Mouse (Mus musculus) testis, adult 2 months (tissue): ENCODE results near the gene Fgf22. TPM values are rescaled to one million over a fixed set of nuclear protein-coding genes. Genes with fewer than 3 reads are reported as not detected.

Experiments used
- H3K27ac ChIP-seq: fragments of 200-500 bp; 2 replicates; pipeline ENCODE4 v1.5.1; 2012; ENCODE audit warnings: low read depth, low read length; ENCODE audit not compliant: control insufficient read depth, insufficient read depth
- H3K27me3 ChIP-seq: fragments of 200-500 bp; 2 replicates; pipeline ENCODE4 v1.6.1; 2012; ENCODE audit warnings: mild to moderate bottlenecking, low read length, moderate library complexity; ENCODE audit not compliant: control insufficient read depth, insufficient read depth
- H3K36me3 ChIP-seq: fragments of 200-500 bp; 2 replicates; pipeline ENCODE4 v1.6.1; 2012; ENCODE audit warnings: mild to moderate bottlenecking, low read length; ENCODE audit not compliant: control insufficient read depth, insufficient read depth
- H3K4me1 ChIP-seq: fragments of 200-500 bp; 2 replicates; pipeline ENCODE4 v1.6.1; 2012; ENCODE audit warnings: low read length; ENCODE audit not compliant: control insufficient read depth, insufficient read depth
- H3K4me3 ChIP-seq: fragments of 200-500 bp; 2 replicates; pipeline ENCODE4 v1.5.1; 2012; ENCODE audit warnings: low read depth, mild to moderate bottlenecking, low read length, moderate library complexity, mixed read lengths; ENCODE audit not compliant: control insufficient read depth
- CTCF ChIP-seq: fragments of 200-500 bp; IDR thresholded peaks from 2 replicates; pipeline ENCODE4 v1.5.1; 2012; ENCODE audit warnings: low read depth, mild to moderate bottlenecking, inconsistent platforms, low read length, moderate library complexity; ENCODE audit not compliant: control insufficient read depth, insufficient read depth, insufficient replicate concordance
- POLR2A ChIP-seq: fragments of 200-500 bp; IDR thresholded peaks from 2 replicates; pipeline ENCODE4 v1.6.1; 2012; ENCODE audit warnings: low read depth, mild to moderate bottlenecking, inconsistent platforms, low read length, moderate library complexity; ENCODE audit not compliant: control insufficient read depth
- polyA plus RNA-seq: library from polyadenylated mRNA; depleted of rRNA; stranded (reverse); fragments of >200 nt; gene quantifications from 2 replicates; pipeline ENCODE4 v1.2.3, GENCODE M21; 2012; rRNA removed

Gene Fgf22
- polyA plus RNA-seq: 0.28 and 0.53 TPM in 2 replicates

GRCm38 (mm10) chr10:79754856-79755516 is at the start of gene Fgf22:
Gene Fgf22 (plus strand): TSS chr10:79755076.
- no peak within 1 kb of the TSS for H3K27ac ChIP-seq
- peaks cover 10% of the 10 kb centered on the region for H3K4me1 ChIP-seq
- TF ChIP-seq CTCF (no peak), POLR2A (no peak)
- peak within 1 kb of the TSS; percentile 75 for H3K4me3 ChIP-seq
- H3K36me3 ChIP-seq: no peaks in the 10 kb centered on the region; the same call in 1 of the 2 replicates
- no peaks in the 10 kb centered on the region for H3K27me3 ChIP-seq

- H3K27me3 ChIP-seq: no peaks in the 10 kb centered on the region
- peak overlapping the region; percentile 96 for H3K4me3 ChIP-seq
- H3K36me3 ChIP-seq: no peaks in the 10 kb centered on the region; the same call in 1 of the 2 replicates
- peaks cover 32% of the 10 kb centered on the region for H3K4me1 ChIP-seq
- no peak overlapping the region for H3K27ac ChIP-seq
- TF ChIP-seq CTCF: no peak
- no peak for TF ChIP-seq POLR2A
These were observed 48.9 kb upstream of the Fgf22 start for GRCm38 (mm10) chr10:79705951-79706350.

GRCm38 (mm10) chr10:79706406-79707094 is 48.3 kb upstream of the Fgf22 start:
- Histone ChIP-seq H3K4me1 (peaks cover 26% of the 10 kb centered on the region), H3K27ac (no peak overlapping the region), H3K36me3 (no peaks in the 10 kb centered on the region; the same call in 1 of the 2 replicates), H3K4me3 (peak overlapping the region; percentile 5; the same call in 1 of the 2 replicates), H3K27me3 (no peaks in the 10 kb centered on the region)
- TF ChIP-seq POLR2A: no peak
- no peak for TF ChIP-seq CTCF

- Histone ChIP-seq H3K27me3 (no peaks in the 10 kb centered on the region), H3K4me1 (peaks cover 21% of the 10 kb centered on the region), H3K36me3 (no peaks in the 10 kb centered on the region; the same call in 1 of the 2 replicates), H3K4me3 (no peak overlapping the region), H3K27ac (no peak overlapping the region)
- TF ChIP-seq CTCF: no peak
These were observed 47.7 kb upstream of the Fgf22 start for GRCm38 (mm10) chr10:79707162-79707561.

- TF ChIP-seq CTCF: no peak
- no peak for TF ChIP-seq POLR2A
- Histone ChIP-seq H3K36me3 (no peaks in the 10 kb centered on the region; the same call in 1 of the 2 replicates), H3K4me3 (no peak overlapping the region), H3K27ac (no peak overlapping the region), H3K4me1 (peaks cover 21% of the 10 kb centered on the region), H3K27me3 (no peaks in the 10 kb centered on the region)
These were observed 47.1 kb upstream of the Fgf22 start for GRCm38 (mm10) chr10:79707759-79708158.

- Histone ChIP-seq H3K27me3 (no peaks in the 10 kb centered on the region), H3K4me1 (peaks cover 19% of the 10 kb centered on the region), H3K4me3 (no peak overlapping the region), H3K36me3 (no peaks in the 10 kb centered on the region; the same call in 1 of the 2 replicates), H3K27ac (no peak overlapping the region)
- no peak for TF ChIP-seq CTCF
- TF ChIP-seq POLR2A: no peak
These were observed 46.2 kb upstream of the Fgf22 start for GRCm38 (mm10) chr10:79708668-79709067.

GRCm38 (mm10) chr10:79709307-79709706 is 45.6 kb upstream of the Fgf22 start:
- peak overlapping the region; percentile 59 for H3K4me3 ChIP-seq
- H3K36me3 ChIP-seq: no peaks in the 10 kb centered on the region; the same call in 1 of the 2 replicates
- no peaks in the 10 kb centered on the region for H3K27me3 ChIP-seq
- H3K4me1 ChIP-seq: peaks cover 19% of the 10 kb centered on the region
- TF ChIP-seq POLR2A: no peak
- TF ChIP-seq CTCF: no peak
- H3K27ac ChIP-seq: no peak overlapping the region
